Mouse (Mus musculus) hindbrain, embryonic 14.5 days (tissue): ENCODE results near the gene Ndufa4l2. TPM values are rescaled to one million over a fixed set of nuclear protein-coding genes. Genes with fewer than 3 reads are reported as not detected.

Experiments
- ATAC-seq: fragments of 200-750 bp; cut with Nextera tagmentation; 2 replicates; pipeline ENCODE4 v1.8.0; 2017; ENCODE audit warnings: moderate number of reproducible peaks, mild to moderate bottlenecking, moderate TSS enrichment, moderate library complexity; ENCODE audit not compliant: low FRiP score
- DNase-seq: peaks from one replicate; pipeline ENCODE4 v3.0.0-alpha.2; 2015; ENCODE audit warnings: low spot score
- H3K27ac ChIP-seq: fragments of 300-500 bp; sonication (generic); 2 replicates; pipeline ENCODE4 v1.5.1; 2014; ENCODE audit warnings: mild to moderate bottlenecking, moderate library complexity
- H3K27me3 ChIP-seq: fragments of 300-500 bp; sonication (generic); 2 replicates; pipeline ENCODE4 v1.6.1; 2014; ENCODE audit warnings: mild to moderate bottlenecking, low read length, mixed read lengths; ENCODE audit not compliant: control insufficient read depth, insufficient read depth
- H3K36me3 ChIP-seq: fragments of 300-500 bp; sonication (generic); replicated peaks from 2 replicates; pipeline ENCODE4 v1.6.1; 2014; ENCODE audit not compliant: control insufficient read depth, insufficient read depth
- H3K4me1 ChIP-seq: fragments of 300-500 bp; sonication (generic); replicated peaks from 2 replicates; pipeline ENCODE4 v1.6.1; 2014; ENCODE audit warnings: antibody characterized with exemption, low read length, mixed read lengths; ENCODE audit not compliant: control insufficient read depth, insufficient read depth
- H3K4me2 ChIP-seq: fragments of 300-500 bp; sonication (generic); replicated peaks from 2 replicates; pipeline ENCODE4 v1.6.1; 2014; ENCODE audit warnings: mild to moderate bottlenecking, moderate library complexity
- H3K4me3 ChIP-seq: fragments of 300-500 bp; sonication (generic); replicated peaks from 2 replicates; pipeline ENCODE4 v1.5.1; 2014; ENCODE audit warnings: mild to moderate bottlenecking, low read length
- H3K9ac ChIP-seq: fragments of 300-500 bp; sonication (generic); 2 replicates; pipeline ENCODE4 v1.6.1; 2014
- H3K9me3 ChIP-seq: fragments of 300-500 bp; sonication (generic); 2 replicates; pipeline ENCODE4 v1.6.1; 2016; ENCODE audit warnings: low read length; ENCODE audit not compliant: control insufficient read depth
- WGBS: fragments of 180-500 bp; shearing (Covaris S2); extraction: QIAGEN DNeasy Blood & Tissue Kit; methylation state at CpG from one replicate; pipeline ENCODE4 v1.1.7; 2014; 5-methylcytosine and 5-hydroxymethylcytosine counted together
- polyA plus RNA-seq: library from polyadenylated mRNA; unstranded; fragments of >200 nt; fragmentation: Nextera tagmentation; extraction: Ambion mirVana; gene quantifications from 2 replicates; pipeline ENCODE4 v1.2.1, GENCODE M21; 2014

Ndufa4l2 gene
- polyA plus RNA-seq, 1 experiment from 2014 or later = 12.7 TPM

GRCm38 (mm10) chr10:127508239-127508638 lies 6.5 kb upstream of the Ndufa4l2 start:
- 3% methylated on average over 15 of the region's 15 CpGs for WGBS
- H3K9ac ChIP-seq = 0 out of 2 replicates have a peak overlapping the region, but pooled peaks have one; percentile 24
- no peaks in the 10 kb centered on the region for H3K9me3 ChIP-seq
- no peaks in the 10 kb centered on the region; the same call in 1 of the 2 replicates for H3K27me3 ChIP-seq
- H3K27ac ChIP-seq = peak overlapping the region; percentile 97
- H3K36me3 ChIP-seq = 0 out of 2 replicates have a peak, but pooled peaks cover 9% of the 10 kb centered on the region
- peaks cover 43% of the 10 kb centered on the region for H3K4me1 ChIP-seq
- DNase-seq = peak; percentile 80
- ATAC-seq = no peak
- H3K4me2 ChIP-seq = peak overlapping the region; percentile 75
- H3K4me3 ChIP-seq = 0 out of 2 replicates have a peak overlapping the region, but pooled peaks have one; percentile 25

GRCm38 (mm10) chr10:127509051-127509836 lies 5.5 kb upstream of the Ndufa4l2 start:
- peak; percentile 66 for ATAC-seq
- Histone ChIP-seq H3K9ac (peak overlapping the region; percentile 61), H3K4me2 (peak overlapping the region; percentile 75), H3K36me3 (0 out of 2 replicates have a peak, but pooled peaks cover 7% of the 10 kb centered on the region), H3K4me3 (peak overlapping the region; percentile 25), H3K27me3 (no peaks in the 10 kb centered on the region; the same call in 1 of the 2 replicates), H3K9me3 (no peaks in the 10 kb centered on the region), H3K4me1 (peaks cover 51% of the 10 kb centered on the region), H3K27ac (peak overlapping the region; percentile 97)
- under 1% methylated on average over 35 of the region's 35 CpGs for WGBS
- DNase-seq = peak; percentile 97

GRCm38 (mm10) chr10:127509837-127510701 lies 4.7 kb upstream of the Ndufa4l2 start:
- Histone ChIP-seq H3K4me2 (peak overlapping the region; percentile 75), H3K27me3 (no peaks in the 10 kb centered on the region; the same call in 1 of the 2 replicates), H3K9me3 (no peaks in the 10 kb centered on the region), H3K4me3 (peak overlapping the region; percentile 25), H3K4me1 (peaks cover 51% of the 10 kb centered on the region), H3K27ac (peak overlapping the region; percentile 97), H3K36me3 (0 out of 2 replicates have a peak, but pooled peaks cover 7% of the 10 kb centered on the region), H3K9ac (peak overlapping the region; percentile 61)
- 4% methylated on average over 17 of the region's 17 CpGs for WGBS
- ATAC-seq (peak; percentile 12; the same call in 1 of the 2 replicates), DNase-seq (peak; percentile 72)

- Histone ChIP-seq H3K9ac (peak overlapping the region; percentile 61), H3K27ac (peak overlapping the region; percentile 97), H3K27me3 (no peaks in the 10 kb centered on the region; the same call in 1 of the 2 replicates), H3K4me3 (peak overlapping the region; percentile 30), H3K4me2 (peak overlapping the region; percentile 75), H3K36me3 (no peaks in the 10 kb centered on the region), H3K9me3 (no peaks in the 10 kb centered on the region), H3K4me1 (peaks cover 58% of the 10 kb centered on the region)
- DNase-seq (no peak), ATAC-seq (no peak)
- 6% methylated on average over 11 of the region's 11 CpGs for WGBS
Measured at GRCm38 (mm10) chr10:127510895-127511617, 3.7 kb upstream of the Ndufa4l2 start.

GRCm38 (mm10) chr10:127511634-127512306 lies 3.0 kb upstream of the Ndufa4l2 start:
- ATAC-seq = peak; percentile 9; the same call in 1 of the 2 replicates
- 0% methylated on average over 44 of the region's 46 CpGs for WGBS
- H3K4me1 ChIP-seq = peaks cover 63% of the 10 kb centered on the region

GRCm38 (mm10) chr10:127512307-127512666 lies 2.5 kb upstream of the Ndufa4l2 start:
- peak overlapping the region; percentile 97 for H3K27ac ChIP-seq
- ATAC-seq = no peak
- H3K4me2 ChIP-seq = peak overlapping the region; percentile 75
- H3K9me3 ChIP-seq = no peaks in the 10 kb centered on the region
- peak overlapping the region; percentile 61 for H3K9ac ChIP-seq
- peaks cover 68% of the 10 kb centered on the region for H3K4me1 ChIP-seq
- H3K4me3 ChIP-seq = peak overlapping the region; percentile 30
- H3K36me3 ChIP-seq = no peaks in the 10 kb centered on the region
- no peaks in the 10 kb centered on the region for H3K27me3 ChIP-seq
- 4% methylated on average over 7 of the region's 7 CpGs for WGBS
- DNase-seq = no peak

More at GRCm38 (mm10) chr10:127511634-127512306, 3.0 kb upstream of the Ndufa4l2 start:
- Histone ChIP-seq H3K27me3 (no peaks in the 10 kb centered on the region; the same call in 1 of the 2 replicates), H3K36me3 (no peaks in the 10 kb centered on the region), H3K4me3 (peak overlapping the region; percentile 30), H3K27ac (peak overlapping the region; percentile 97), H3K9me3 (no peaks in the 10 kb centered on the region), H3K4me2 (peak overlapping the region; percentile 75), H3K9ac (peak overlapping the region; percentile 61)
- peak; percentile 80 for DNase-seq

GRCm38 (mm10) chr10:127512813-127513212 lies 2.0 kb upstream of the Ndufa4l2 start:
- peaks cover 70% of the 10 kb centered on the region for H3K4me1 ChIP-seq
- 0% methylated on average over 27 of the region's 27 CpGs for WGBS
- 0 out of 2 replicates have a peak, but pooled peaks cover 4% of the 10 kb centered on the region for H3K36me3 ChIP-seq
- no peaks in the 10 kb centered on the region for H3K9me3 ChIP-seq
- peak; percentile 96 for DNase-seq
- no peaks in the 10 kb centered on the region for H3K27me3 ChIP-seq
- peak overlapping the region; percentile 61; the same call in 1 of the 2 replicates for H3K9ac ChIP-seq
- ATAC-seq = peak; percentile 19; the same call in 1 of the 2 replicates
- H3K27ac ChIP-seq = peak overlapping the region; percentile 97
- H3K4me3 ChIP-seq = 0 out of 2 replicates have a peak overlapping the region, but pooled peaks have one; percentile 30
- peak overlapping the region; percentile 75 for H3K4me2 ChIP-seq

GRCm38 (mm10) chr10:127513501-127514091 lies 1.2 kb upstream of the Ndufa4l2 start:
- Histone ChIP-seq H3K27ac (peak overlapping the region; percentile 97), H3K36me3 (peaks cover 9% of the 10 kb centered on the region; the same call in 1 of the 2 replicates), H3K9ac (peak overlapping the region; percentile 37; the same call in 1 of the 2 replicates), H3K4me2 (peak overlapping the region; percentile 75), H3K4me3 (no peak overlapping the region), H3K27me3 (no peaks in the 10 kb centered on the region), H3K4me1 (peaks cover 66% of the 10 kb centered on the region), H3K9me3 (no peaks in the 10 kb centered on the region)
- WGBS = 1% methylated on average over 16 of the region's 16 CpGs
- ATAC-seq (no peak), DNase-seq (no peak)
